Mouse (Mus musculus): Measurements from ENCODE around the gene Mdm4. TPM values are rescaled to one million over a fixed set of nuclear protein-coding genes. Genes with fewer than 3 reads are reported as not detected.

The Mdm4 gene
- polyA plus RNA-seq, 1 experiment from 2014 or later: 57.6 TPM

GRCm38 (mm10) chr1:133073327-133073856 is 43.0 kb upstream of the Mdm4 start:
- no peaks in the 10 kb centered on the region for H3K27me3 ChIP-seq (ENCODE audit: control insufficient read depth, insufficient read depth, low read length)
- ATAC-seq (ENCODE audit: low FRiP score, low TSS enrichment): 0 out of 2 replicates have a peak, but pooled peaks have one; percentile 37
- 50% methylated on average over 9 of the region's 9 CpGs for WGBS
- peaks cover 26% of the 10 kb centered on the region for H3K4me1 ChIP-seq (ENCODE audit: control insufficient read depth, insufficient read depth, low read length)
- H3K9ac ChIP-seq (ENCODE audit: low read depth, low read length): no peak overlapping the region
- no peaks in the 10 kb centered on the region for H3K36me3 ChIP-seq (ENCODE audit: control insufficient read depth, insufficient read depth, low read length)
- H3K4me2 ChIP-seq (replicated peaks; ENCODE audit: low read depth, low read length): no peak overlapping the region
- H3K9me3 ChIP-seq (ENCODE audit: control insufficient read depth, low read length): no peaks in the 10 kb centered on the region
- H3K4me3 ChIP-seq (ENCODE audit: low read length): no peak overlapping the region
- H3K27ac ChIP-seq (ENCODE audit: low read depth, low read length): peak overlapping the region; percentile 71

GRCm38 (mm10) chr1:133071666-133072381 is 41.5 kb upstream of the Mdm4 start:
- no peak overlapping the region for H3K4me3 ChIP-seq (ENCODE audit: low read length)
- no peak for ATAC-seq (ENCODE audit: low FRiP score, low TSS enrichment)
- H3K4me1 ChIP-seq (ENCODE audit: control insufficient read depth, insufficient read depth, low read length): peaks cover 14% of the 10 kb centered on the region; the same call in 1 of the 2 replicates
- no peak overlapping the region for H3K9ac ChIP-seq (ENCODE audit: low read depth, low read length)
- no peak overlapping the region for H3K4me2 ChIP-seq (replicated peaks; ENCODE audit: low read depth, low read length)
- no peaks in the 10 kb centered on the region for H3K9me3 ChIP-seq (ENCODE audit: control insufficient read depth, low read length)
- H3K27me3 ChIP-seq (ENCODE audit: control insufficient read depth, insufficient read depth, low read length): no peaks in the 10 kb centered on the region
- peaks cover 4% of the 10 kb centered on the region; the same call in 1 of the 2 replicates for H3K36me3 ChIP-seq (ENCODE audit: control insufficient read depth, insufficient read depth, low read length)
- H3K27ac ChIP-seq (ENCODE audit: low read depth, low read length): peak overlapping the region; percentile 71; the same call in 1 of the 2 replicates
- WGBS: 80% methylated on average over 16 of the region's 16 CpGs

- H3K4me1 ChIP-seq (ENCODE audit: control insufficient read depth, insufficient read depth, low read length): 0 out of 2 replicates have a peak, but pooled peaks cover 5% of the 10 kb centered on the region
- no peaks in the 10 kb centered on the region for H3K9me3 ChIP-seq (ENCODE audit: control insufficient read depth, low read length)
- H3K4me2 ChIP-seq (replicated peaks; ENCODE audit: low read depth, low read length): no peak overlapping the region
- ATAC-seq (ENCODE audit: low FRiP score, low TSS enrichment): no peak
- H3K36me3 ChIP-seq (ENCODE audit: control insufficient read depth, insufficient read depth, low read length): peaks cover 4% of the 10 kb centered on the region; the same call in 1 of the 2 replicates
- H3K27me3 ChIP-seq (ENCODE audit: control insufficient read depth, insufficient read depth, low read length): no peaks in the 10 kb centered on the region
- H3K27ac ChIP-seq (ENCODE audit: low read depth, low read length): no peak overlapping the region
- 59% methylated on average over 5 of the region's 5 CpGs for WGBS
- H3K9ac ChIP-seq (ENCODE audit: low read depth, low read length): no peak overlapping the region
- H3K4me3 ChIP-seq (ENCODE audit: low read length): no peak overlapping the region
Measured at GRCm38 (mm10) chr1:133070157-133070556, 39.8 kb upstream of the Mdm4 start.

DNA sequence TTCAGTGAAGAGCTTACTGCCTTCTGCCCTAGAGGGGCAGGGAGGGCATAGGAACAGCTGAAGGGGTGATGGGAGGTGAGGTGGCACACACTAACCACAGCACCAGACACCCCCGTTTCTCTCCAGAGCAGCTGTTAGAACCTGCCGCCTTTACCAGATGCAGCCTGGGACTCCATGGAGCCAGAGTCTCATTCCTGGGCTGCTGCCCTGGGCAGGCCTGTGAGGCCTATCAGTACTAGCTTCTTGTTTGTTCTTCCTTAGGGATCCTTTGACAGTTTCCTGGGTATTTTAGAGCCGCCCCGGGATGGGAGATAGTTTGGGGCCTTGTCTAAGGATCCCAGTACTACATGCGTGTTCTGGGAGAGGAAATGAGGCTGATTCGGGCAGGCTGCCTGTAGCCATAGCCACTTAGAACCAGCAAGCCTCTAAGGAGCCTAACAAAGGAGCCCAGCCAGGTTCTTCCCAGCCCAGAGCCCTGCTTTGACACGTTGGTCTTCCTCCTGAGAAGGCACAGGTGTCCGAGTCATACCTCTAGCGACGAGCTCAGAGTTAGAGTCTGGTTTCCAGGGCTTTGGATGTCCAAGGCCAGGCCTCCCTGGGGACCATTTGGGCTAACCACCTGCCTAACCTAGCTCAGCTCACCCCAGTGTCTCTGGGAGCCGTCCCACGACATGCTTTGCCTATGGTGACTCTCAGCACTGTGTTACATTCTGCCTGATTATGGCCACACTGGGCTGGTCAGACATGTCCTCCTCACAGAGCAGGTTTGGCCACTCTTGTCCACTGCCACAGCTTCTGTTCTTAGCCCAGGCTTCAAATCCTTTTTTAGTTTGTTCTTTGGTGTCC is 39.1 kb upstream of the Mdm4 start:
- 0 out of 2 replicates have a peak, but pooled peaks cover 5% of the 10 kb centered on the region for H3K4me1 ChIP-seq (ENCODE audit: control insufficient read depth, insufficient read depth, low read length)
- no peak for ATAC-seq (ENCODE audit: low FRiP score, low TSS enrichment)
- H3K36me3 ChIP-seq (ENCODE audit: control insufficient read depth, insufficient read depth, low read length): peaks cover 4% of the 10 kb centered on the region; the same call in 1 of the 2 replicates
- no peak overlapping the region for H3K9ac ChIP-seq (ENCODE audit: low read depth, low read length)
- H3K4me2 ChIP-seq (replicated peaks; ENCODE audit: low read depth, low read length): no peak overlapping the region
- H3K27me3 ChIP-seq (ENCODE audit: control insufficient read depth, insufficient read depth, low read length): no peaks in the 10 kb centered on the region
- H3K9me3 ChIP-seq (ENCODE audit: control insufficient read depth, low read length): no peaks in the 10 kb centered on the region
- 81% methylated on average over 12 of the region's 12 CpGs for WGBS
- no peak overlapping the region for H3K4me3 ChIP-seq (ENCODE audit: low read length)
- H3K27ac ChIP-seq (ENCODE audit: low read depth, low read length): peak overlapping the region; percentile 56; the same call in 1 of the 2 replicates

- 0 out of 2 replicates have a peak, but pooled peaks cover 5% of the 10 kb centered on the region for H3K4me1 ChIP-seq (ENCODE audit: control insufficient read depth, insufficient read depth, low read length)
- 0 out of 2 replicates have a peak overlapping the region, but pooled peaks have one; percentile 4 for H3K9ac ChIP-seq (ENCODE audit: low read depth, low read length)
- WGBS: 89% methylated on average over 15 of the region's 15 CpGs
Measured at GRCm38 (mm10) chr1:133068669-133069274, 38.4 kb upstream of the Mdm4 start.

DNA sequence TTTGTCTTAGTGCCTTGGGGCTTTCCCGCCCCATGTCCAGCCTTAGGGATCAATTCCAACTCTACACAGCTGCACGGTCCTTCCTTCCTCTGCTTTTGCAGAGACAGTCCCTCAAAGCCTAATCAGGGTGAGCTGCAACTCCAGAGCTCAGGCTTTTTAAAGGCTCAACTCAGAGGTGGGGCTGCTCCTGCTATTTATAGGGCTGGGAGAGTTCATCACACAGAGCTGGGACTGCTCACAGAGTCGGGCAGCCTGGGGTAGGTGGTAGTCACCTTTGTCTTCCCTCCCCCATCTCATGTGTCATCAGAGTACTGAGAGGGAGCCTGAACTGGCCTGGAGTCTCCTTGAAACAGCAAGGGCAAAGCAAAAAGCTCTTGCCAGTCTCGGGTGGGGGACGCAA is 37.9 kb upstream of the Mdm4 start:
- Histone ChIP-seq H3K36me3 (ENCODE audit: control insufficient read depth, insufficient read depth, low read length) (peaks cover 4% of the 10 kb centered on the region; the same call in 1 of the 2 replicates), H3K27me3 (ENCODE audit: control insufficient read depth, insufficient read depth, low read length) (no peaks in the 10 kb centered on the region), H3K4me3 (ENCODE audit: low read length) (no peak overlapping the region), H3K4me1 (ENCODE audit: control insufficient read depth, insufficient read depth, low read length) (0 out of 2 replicates have a peak, but pooled peaks cover 4% of the 10 kb centered on the region), H3K9ac (ENCODE audit: low read depth, low read length) (0 out of 2 replicates have a peak overlapping the region, but pooled peaks have one; percentile 4), H3K9me3 (ENCODE audit: control insufficient read depth, low read length) (no peaks in the 10 kb centered on the region), H3K4me2 (replicated peaks; ENCODE audit: low read depth, low read length) (no peak overlapping the region), H3K27ac (ENCODE audit: low read depth, low read length) (0 out of 2 replicates have a peak overlapping the region, but pooled peaks have one; percentile 26)
- 59% methylated on average over 5 of the region's 5 CpGs for WGBS
- ATAC-seq (ENCODE audit: low FRiP score, low TSS enrichment): no peak

More at GRCm38 (mm10) chr1:133068669-133069274, 38.4 kb upstream of the Mdm4 start:
- Histone ChIP-seq H3K4me2 (replicated peaks; ENCODE audit: low read depth, low read length) (no peak overlapping the region), H3K4me3 (ENCODE audit: low read length) (no peak overlapping the region), H3K36me3 (ENCODE audit: control insufficient read depth, insufficient read depth, low read length) (peaks cover 4% of the 10 kb centered on the region; the same call in 1 of the 2 replicates), H3K9me3 (ENCODE audit: control insufficient read depth, low read length) (no peaks in the 10 kb centered on the region), H3K27me3 (ENCODE audit: control insufficient read depth, insufficient read depth, low read length) (no peaks in the 10 kb centered on the region), H3K27ac (ENCODE audit: low read depth, low read length) (no peak overlapping the region; the same call in 1 of the 2 replicates)
- ATAC-seq (ENCODE audit: low FRiP score, low TSS enrichment): no peak

GRCm38 (mm10) chr1:133063164-133063563 is 32.8 kb upstream of the Mdm4 start:
- Histone ChIP-seq H3K27me3 (ENCODE audit: control insufficient read depth, insufficient read depth, low read length) (no peaks in the 10 kb centered on the region), H3K4me3 (ENCODE audit: low read length) (no peak overlapping the region), H3K4me1 (ENCODE audit: control insufficient read depth, insufficient read depth, low read length) (0 out of 2 replicates have a peak, but pooled peaks cover 4% of the 10 kb centered on the region), H3K36me3 (ENCODE audit: control insufficient read depth, insufficient read depth, low read length) (peaks cover 4% of the 10 kb centered on the region; the same call in 1 of the 2 replicates), H3K9me3 (ENCODE audit: control insufficient read depth, low read length) (no peaks in the 10 kb centered on the region), H3K4me2 (replicated peaks; ENCODE audit: low read depth, low read length) (no peak overlapping the region), H3K27ac (ENCODE audit: low read depth, low read length) (no peak overlapping the region), H3K9ac (ENCODE audit: low read depth, low read length) (no peak overlapping the region)
- WGBS: 95% methylated on average over 6 of the region's 6 CpGs
- no peak for ATAC-seq (ENCODE audit: low FRiP score, low TSS enrichment)

DNA sequence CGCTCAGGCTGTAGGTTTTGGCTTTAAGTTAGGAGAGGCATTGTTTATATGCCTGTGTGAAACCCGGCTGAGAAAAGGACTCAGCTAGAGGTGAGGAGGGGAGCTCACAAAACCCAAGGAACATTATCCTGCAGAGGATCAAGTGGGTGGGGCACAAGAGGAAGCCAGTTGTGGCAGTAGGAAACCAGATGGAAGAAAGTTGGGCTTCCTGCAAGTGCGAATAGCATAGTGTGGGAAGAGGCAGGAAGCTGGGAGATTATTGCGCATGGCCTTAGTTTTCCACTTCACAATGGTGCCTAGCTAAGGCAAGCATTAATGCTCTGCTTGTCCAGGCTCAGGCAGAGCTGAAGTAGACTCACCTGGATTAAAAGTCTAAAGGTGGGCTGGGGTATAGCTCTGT is 30.3 kb upstream of the Mdm4 start:
- Histone ChIP-seq H3K27ac (ENCODE audit: low read depth, low read length) (no peak overlapping the region), H3K4me1 (ENCODE audit: control insufficient read depth, insufficient read depth, low read length) (0 out of 2 replicates have a peak, but pooled peaks cover 4% of the 10 kb centered on the region)

More for the DNA sequence above, 30.3 kb upstream of the Mdm4 start:
- H3K9ac ChIP-seq (ENCODE audit: low read depth, low read length): no peak overlapping the region
- H3K9me3 ChIP-seq (ENCODE audit: control insufficient read depth, low read length): no peaks in the 10 kb centered on the region
- ATAC-seq (ENCODE audit: low FRiP score, low TSS enrichment): no peak
- H3K36me3 ChIP-seq (ENCODE audit: control insufficient read depth, insufficient read depth, low read length): no peaks in the 10 kb centered on the region
- no peak overlapping the region for H3K4me2 ChIP-seq (replicated peaks; ENCODE audit: low read depth, low read length)
- no peak overlapping the region for H3K4me3 ChIP-seq (ENCODE audit: low read length)
- 58% methylated on average over 4 of the region's 4 CpGs for WGBS
- H3K27me3 ChIP-seq (ENCODE audit: control insufficient read depth, insufficient read depth, low read length): no peaks in the 10 kb centered on the region

Data from kidney, embryonic 14.5 days (tissue).